Mouse (Mus musculus) CH12.LX (cell line): ENCODE data around the gene Kank3.

Experiments used
- CTCF ChIP-seq, 2 experiments: IDR thresholded peaks in 1 of 2; conservative IDR thresholded peaks in 1 of 2; 2 replicates each; pipeline ENCODE4 v1.5.1; 2011 to 2012; ENCODE audit warnings: low read depth in 2 of 2, low read length in 2 of 2, improper control_type of control experiment in 1 of 2, inconsistent platforms in 1 of 2, mild to moderate bottlenecking in 1 of 2, moderate library complexity in 1 of 2
- ELF1 ChIP-seq: IDR thresholded peaks from 2 replicates; pipeline ENCODE4 v1.6.1; 2014; ENCODE audit warnings: low read depth, mild to moderate bottlenecking, inconsistent platforms, low read length, improper control_type of control experiment
- EP300 ChIP-seq: IDR thresholded peaks from 2 replicates; pipeline ENCODE4 v1.6.1; 2011; ENCODE audit warnings: low read length, improper control_type of control experiment
- MAFK ChIP-seq: IDR thresholded peaks from 2 replicates; pipeline ENCODE4 v1.6.1; 2011; ENCODE audit warnings: low read length, improper control_type of control experiment; ENCODE audit not compliant: insufficient replicate concordance
- MAX ChIP-seq: IDR thresholded peaks from 2 replicates; pipeline ENCODE4 v1.6.1; 2011; ENCODE audit warnings: low read length, improper control_type of control experiment
- NRF1 ChIP-seq: IDR thresholded peaks from 2 replicates; pipeline ENCODE4 v1.6.1; 2014; ENCODE audit warnings: low read depth, mild to moderate bottlenecking, inconsistent platforms, low read length, improper control_type of control experiment, moderate library complexity
- POLR2A ChIP-seq: IDR thresholded peaks from 2 replicates; pipeline ENCODE4 v1.6.1; 2011; ENCODE audit warnings: low read depth, mild to moderate bottlenecking, improper control_type of control experiment, low read length
- SMC3 ChIP-seq: IDR thresholded peaks from 2 replicates; pipeline ENCODE4 v1.6.1; 2011; ENCODE audit warnings: low read depth, low read length, improper control_type of control experiment
- UBTF ChIP-seq: IDR thresholded peaks from 2 replicates; pipeline ENCODE4 v1.6.1; 2012; ENCODE audit warnings: low read depth, mild to moderate bottlenecking, inconsistent platforms, low read length, improper control_type of control experiment, moderate library complexity
- USF1 ChIP-seq: IDR thresholded peaks from 2 replicates; pipeline ENCODE4 v1.6.1; 2014; ENCODE audit warnings: low read depth, mild to moderate bottlenecking, inconsistent platforms, low read length, improper control_type of control experiment

- TF ChIP-seq MAX = no peak
- TF ChIP-seq POLR2A = no peak
- TF ChIP-seq UBTF = no peak
- TF ChIP-seq ELF1 = no peak
- TF ChIP-seq NRF1 = no peak
- TF ChIP-seq MAFK = no peak
- TF ChIP-seq SMC3 = no peak
- no peak for TF ChIP-seq EP300
- no peak for TF ChIP-seq CTCF (conservative IDR thresholded peaks at IDR 0.05 in 1 of 2, IDR thresholded peaks at IDR 0.05 in 1 of 2; ENCODE audit: low read depth in 2 of 2, low read length in 2 of 2)
- no peak for TF ChIP-seq USF1
Measured at GRCm38 (mm10) chr17:33771617-33772016, 38.7 kb upstream of the Kank3 start.
